Mouse (Mus musculus) ES-E14 (cell line): ENCODE data around the gene Blm.

Experiments used
- CHD2 ChIP-seq: IDR thresholded peaks from 2 replicates; pipeline ENCODE4 v1.6.1; 2014; ENCODE audit warnings: mild to moderate bottlenecking, low read depth, low read length, inconsistent platforms
- HCFC1 ChIP-seq: IDR thresholded peaks from 2 replicates; pipeline ENCODE4 v1.6.1; 2012; ENCODE audit warnings: low read length, inconsistent platforms, borderline replicate concordance; ENCODE audit not compliant: insufficient read depth
- MAFK ChIP-seq: IDR thresholded peaks from 2 replicates; pipeline ENCODE4 v1.6.1; 2014; ENCODE audit warnings: mild to moderate bottlenecking, low read depth, low read length, inconsistent platforms; ENCODE audit not compliant: insufficient read depth
- ZC3H11A ChIP-seq: IDR thresholded peaks from 2 replicates; pipeline ENCODE4 v1.6.1; 2012; ENCODE audit warnings: low read depth, mild to moderate bottlenecking, inconsistent platforms, low read length, borderline replicate concordance

GRCm38 (mm10) chr7:80489445-80489844 lies 45.5 kb downstream of the Blm start:
- TF ChIP-seq ZC3H11A (no peak), HCFC1 (no peak), MAFK (no peak), CHD2 (no peak)
